Mouse (Mus musculus): ENCODE measurements at regions not wholly inside any gene's neighbourhood (a gene's known extent, or its start where the extent isn't known, plus 50 kb on each side); places are given as distances from the start of the nearest gene placed in this dataset.

GRCm38 (mm10) chr2:75607010-75607915 lies 51.8 kb upstream of the Hnrnpa3 start (continued):
- TF ChIP-seq IRF4 (IDR thresholded peaks at IDR 0.05; ENCODE audit: low read depth, low read length) (peak; percentile 85), HCFC1 (IDR thresholded peaks at IDR 0.05; ENCODE audit: low read depth, low read length) (0 out of 2 replicates have a peak, but pooled peaks have one; percentile 22), NELFE (IDR thresholded peaks at IDR 0.05; ENCODE audit: low read depth, low read length) (no peak), ZKSCAN1 (IDR thresholded peaks at IDR 0.05; ENCODE audit: borderline replicate concordance, low read depth, low read length) (no peak), PAX5 (IDR thresholded peaks at IDR 0.05; ENCODE audit: low read length) (no peak), NRF1 (IDR thresholded peaks at IDR 0.05; ENCODE audit: low read depth, low read length) (no peak)

- in situ Hi-C loops (cut with MboI; ENCODE audit: low pct_ligation_motif_present, low pct_unique_long_range_greater_than_20kb, low sequenced_read_pairs) = no loop called here
- no peak for DNase-seq (ENCODE audit: extremely low read depth)
- Histone ChIP-seq H3K4me1 (ENCODE audit: control insufficient read depth in 1 of 2, insufficient read depth in 2 of 2) (peaks cover 8 to 34% of the 10 kb centered on the region in 2 experiments), H3K9ac (ENCODE audit: insufficient read depth, low read depth) (no peak overlapping the region), H3K9me3 (replicated peaks; ENCODE audit: low read length) (no peaks in the 10 kb centered on the region), H3K4me3 (replicated peaks in 1 of 3; ENCODE audit: low read depth in 2 of 3, low read length in 2 of 3, poor library complexity in 1 of 3) (no peak overlapping the region), H3K27me3 (replicated peaks) (no peaks in the 10 kb centered on the region), H3K36me3 (replicated peaks in 1 of 2; ENCODE audit: control insufficient read depth in 1 of 2, insufficient read depth in 1 of 2, low read length in 1 of 2) (no peaks in the 10 kb centered on the region), H3K79me2 (replicated peaks; ENCODE audit: control insufficient read depth, extremely low read depth, insufficient read depth, poor library complexity, severe bottlenecking) (no peaks in the 10 kb centered on the region), H3K27ac (ENCODE audit: insufficient read depth, low read depth) (no peak overlapping the region), H3K4me2 (ENCODE audit: insufficient read depth, low read depth, poor library complexity, severe bottlenecking) (no peak overlapping the region)
- dilution Hi-C loops (cut with MboI; ENCODE audit: extremely low pct_ligation_motif_present, extremely low pct_unique_long_range_greater_than_20kb, low sequenced_read_pairs) = no loop called here
- TF ChIP-seq MAFK (IDR thresholded peaks at IDR 0.05; ENCODE audit: insufficient replicate concordance, low read length) (no peak), IRF4 (IDR thresholded peaks at IDR 0.05; ENCODE audit: low read depth, low read length) (no peak), MEF2A (IDR thresholded peaks at IDR 0.05; ENCODE audit: borderline replicate concordance, low read depth, low read length) (no peak), MXI1 (IDR thresholded peaks at IDR 0.05; ENCODE audit: low read depth, low read length) (no peak), PAX5 (IDR thresholded peaks at IDR 0.05; ENCODE audit: low read length) (no peak), NRF1 (IDR thresholded peaks at IDR 0.05; ENCODE audit: low read depth, low read length) (no peak), JUND (conservative IDR thresholded peaks at IDR 0.05; ENCODE audit: low read depth, low read length) (no peak), CTCF (conservative IDR thresholded peaks at IDR 0.05 in 1 of 2, IDR thresholded peaks at IDR 0.05 in 1 of 2; ENCODE audit: low read depth in 2 of 2, low read length in 2 of 2) (no peak), EP300 (IDR thresholded peaks at IDR 0.05; ENCODE audit: low read length) (no peak), USF1 (IDR thresholded peaks at IDR 0.05; ENCODE audit: low read depth, low read length) (no peak), MAX (IDR thresholded peaks at IDR 0.05; ENCODE audit: low read length) (no peak), SIN3A (IDR thresholded peaks at IDR 0.05; ENCODE audit: low read length) (no peak), MAZ (IDR thresholded peaks at IDR 0.05; ENCODE audit: low read depth, low read length) (no peak), HCFC1 (IDR thresholded peaks at IDR 0.05; ENCODE audit: low read depth, low read length) (no peak), ZC3H11A (IDR thresholded peaks at IDR 0.05; ENCODE audit: low read depth, low read length) (no peak), ZNF384 (IDR thresholded peaks at IDR 0.05; ENCODE audit: low read depth, low read length) (no peak)
These were observed 51.1 kb upstream of the Hnrnpa3 start for GRCm38 (mm10) chr2:75607958-75608357.
